ENCODE assay signal across 8 mouse cellular contexts in the genomic region with DNA sequence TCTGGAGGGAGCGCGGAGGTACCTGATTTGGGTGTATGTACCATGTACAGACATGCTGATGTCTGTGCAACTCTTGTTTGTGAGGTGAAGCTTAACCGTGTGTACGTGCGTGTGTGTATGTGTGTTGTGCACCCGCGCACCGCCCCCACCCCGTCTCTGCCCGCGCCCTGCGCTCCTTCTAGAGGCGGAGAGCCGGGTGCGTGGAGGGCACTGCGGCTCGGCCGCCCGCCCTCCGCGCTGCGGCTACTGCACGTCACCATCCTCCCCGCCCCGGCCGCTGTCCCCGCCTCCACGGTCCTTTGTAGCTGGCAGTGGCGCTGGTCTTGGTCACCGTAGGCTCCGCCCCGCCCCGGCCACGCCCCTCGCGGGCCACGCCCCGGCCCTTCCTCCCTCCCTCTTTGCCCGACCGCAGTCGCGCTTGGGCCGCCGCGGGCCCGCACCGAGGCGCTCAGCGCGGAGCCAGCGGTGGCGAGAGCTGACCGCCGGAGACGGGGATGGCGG. TPM values are rescaled to one million over a fixed set of nuclear protein-coding genes. Genes with fewer than 3 reads are reported as not detected.
DNase-seq lines count a peak whose midpoint lies in the region; ATAC-seq lines count a peak whose summit lies in the region.

Gene Crmp1 (plus strand): TSS at position 290 of the 501 bp plus-strand sequence.

- H3K9ac ChIP-seq in kidney, embryonic 16.5 days (replicated peaks; ENCODE audit: low read length): no peak within 1 kb of the TSS
- H3K9ac ChIP-seq in forebrain, embryonic 12.5 days: peak within 1 kb of the TSS; percentile 68
- no peak within 1 kb of the TSS for H3K9ac ChIP-seq in liver, embryonic 16.5 days (ENCODE audit: low read depth, low read length)

- H3K27me3 ChIP-seq in kidney, embryonic 16.5 days (ENCODE audit: insufficient read depth, low read length): peaks cover 73% of the 10 kb centered on the region
- peaks cover 71% of the 10 kb centered on the region for H3K27me3 ChIP-seq in forebrain, embryonic 12.5 days
- peaks cover 63% of the 10 kb centered on the region for H3K27me3 ChIP-seq in liver, embryonic 16.5 days (ENCODE audit: control insufficient read depth, insufficient read depth, low read depth, low read length)

- H3K27ac ChIP-seq in kidney, embryonic 16.5 days (ENCODE audit: low read length): no peak within 1 kb of the TSS
- H3K27ac ChIP-seq in forebrain, embryonic 12.5 days: peak within 1 kb of the TSS; percentile 42; the same call in 1 of the 2 replicates
- H3K27ac ChIP-seq in liver, embryonic 16.5 days (ENCODE audit: low read length): no peak within 1 kb of the TSS

- ATAC-seq in kidney, embryonic 16.5 days (ENCODE audit: low FRiP score, low TSS enrichment): peak; percentile 70
- peak; percentile 79 for ATAC-seq in forebrain, embryonic 12.5 days (ENCODE audit: low FRiP score)
- ATAC-seq in liver, embryonic 16.5 days (ENCODE audit: low read depth): peak; percentile 30; the same call in 1 of the 2 replicates
- ATAC-seq in megakaryocyte, adult 5-6 weeks (ENCODE audit: poor library complexity, severe bottlenecking): no peak

- DNase-seq in kidney, postnatal 14 days: no peak
- DNase-seq in c-Kit-negative CD71-positive TER-119-positive erythroid progenitor cells, embryonic 14.5 days (ENCODE audit: low read depth, low spot score): peak; percentile 1
- DNase-seq in kidney, postnatal 4 days: peak; percentile 56 to 70
- peak; percentile 82 for DNase-seq in right cerebral cortex, postnatal 4 days

- peak within 1 kb of the TSS; percentile 65 for H3K4me2 ChIP-seq in kidney, embryonic 16.5 days (replicated peaks; ENCODE audit: low read depth, low read length)
- peak within 1 kb of the TSS; percentile 72 for H3K4me2 ChIP-seq in forebrain, embryonic 12.5 days
- H3K4me2 ChIP-seq in liver, embryonic 16.5 days (ENCODE audit: low read depth, low read length): peak within 1 kb of the TSS; percentile 31

- peak within 1 kb of the TSS; percentile 45 for H3K4me3 ChIP-seq in kidney, embryonic 16.5 days (ENCODE audit: low read length)
- peak within 1 kb of the TSS; percentile 76 for H3K4me3 ChIP-seq in forebrain, embryonic 12.5 days (replicated peaks)
- H3K4me3 ChIP-seq in liver, embryonic 16.5 days (ENCODE audit: low read depth, low read length): no peak within 1 kb of the TSS

- no peaks in the 10 kb centered on the region for H3K36me3 ChIP-seq in kidney, embryonic 16.5 days (ENCODE audit: insufficient read depth, low read length)
- H3K36me3 ChIP-seq in forebrain, embryonic 12.5 days (replicated peaks): no peaks in the 10 kb centered on the region
- no peaks in the 10 kb centered on the region for H3K36me3 ChIP-seq in liver, embryonic 16.5 days (ENCODE audit: control insufficient read depth, insufficient read depth)

- WGBS in kidney, embryonic 16.5 days: 1% methylated on average over 26 of the region's 56 CpGs
- WGBS in forebrain, embryonic 12.5 days: under 1% methylated on average over 54 of the region's 56 CpGs
- WGBS in liver, embryonic 16.5 days (ENCODE audit: insufficient replicate concordance): 1% methylated on average over 38 of the region's 56 CpGs

- H3K9me3 ChIP-seq in kidney, embryonic 16.5 days (ENCODE audit: low read length): no peaks in the 10 kb centered on the region
- H3K9me3 ChIP-seq in forebrain, embryonic 12.5 days: no peaks in the 10 kb centered on the region
- H3K9me3 ChIP-seq in liver, embryonic 16.5 days (replicated peaks; ENCODE audit: control insufficient read depth, low read length): no peaks in the 10 kb centered on the region

- H3K4me1 ChIP-seq in kidney, embryonic 16.5 days (ENCODE audit: insufficient read depth, low read length): peaks cover 26% of the 10 kb centered on the region
- H3K4me1 ChIP-seq in forebrain, embryonic 12.5 days: peaks cover 55% of the 10 kb centered on the region
- H3K4me1 ChIP-seq in liver, embryonic 16.5 days (ENCODE audit: control insufficient read depth, low read depth, low read length): peaks cover 3% of the 10 kb centered on the region; the same call in 1 of the 2 replicates

RNA-seq across cellular contexts. Expression of gene Crmp1, which starts in this region (rescaled TPM):
- 9.8 and 12.9 TPM in 2 replicates for polyA plus RNA-seq in kidney, embryonic 16.5 days (2015; fragmentation: Nextera tagmentation; extraction: Ambion mirVana)
- 352 and 405 TPM in 2 replicates for polyA plus RNA-seq in forebrain, embryonic 12.5 days (2016; fragmentation: Nextera tagmentation; extraction: Ambion mirVana)
- 0.27 and 0.41 TPM in 2 replicates for polyA plus RNA-seq in liver, embryonic 16.5 days (2015; fragmentation: Nextera tagmentation; extraction: Ambion mirVana)
- 0.04 and 0.32 TPM in 2 replicates for total RNA-seq in megakaryocyte, adult 5-6 weeks (2015)
- total RNA-seq in megakaryocyte, adult 5-6 weeks (2017): not detected in 2 replicates

Comparison
In these comparisons a context has a peak if more than half of its experiments do, and no peak if none do; other contexts are left out.
1. RNA of gene Crmp1 (polyA plus RNA-seq): 352 to 405 TPM in forebrain, embryonic 12.5 days; 9.8 to 12.9 TPM in kidney, embryonic 16.5 days and 0.27 to 0.41 TPM in liver, embryonic 16.5 days; every median in the first group is over 10 times any median in the second.
2. Peak in ATAC-seq and H3K4me2 ChIP-seq in liver, embryonic 16.5 days; RNA of the gene not detected or under 1 TPM.
3. Peak in every context shown above with its lines, with median percentiles within 50 percentile points of each other: H3K4me2 ChIP-seq.